Mouse (Mus musculus) cerebellum, postnatal 25 days (tissue): ENCODE measurements around the gene Zfp990.
"Not testable (repeated sequence)": the region's sequence is repeated elsewhere in the genome, so short reads cannot be mapped to it uniquely, and the experiment has no call there.

Source experiments
- DNase-seq, 2 experiments: peaks; one replicate each; pipeline ENCODE4 v3.0.0; 2021; ENCODE audit warnings: mixed read lengths in 2 of 2

Gene Zfp990

GRCm38 (mm10) chr4:145510459-145510858, at the start of gene Zfp990:
TSS of gene Zfp990 (plus strand) at chr4:145510759.
- not testable (repeated sequence) for DNase-seq

DNA sequence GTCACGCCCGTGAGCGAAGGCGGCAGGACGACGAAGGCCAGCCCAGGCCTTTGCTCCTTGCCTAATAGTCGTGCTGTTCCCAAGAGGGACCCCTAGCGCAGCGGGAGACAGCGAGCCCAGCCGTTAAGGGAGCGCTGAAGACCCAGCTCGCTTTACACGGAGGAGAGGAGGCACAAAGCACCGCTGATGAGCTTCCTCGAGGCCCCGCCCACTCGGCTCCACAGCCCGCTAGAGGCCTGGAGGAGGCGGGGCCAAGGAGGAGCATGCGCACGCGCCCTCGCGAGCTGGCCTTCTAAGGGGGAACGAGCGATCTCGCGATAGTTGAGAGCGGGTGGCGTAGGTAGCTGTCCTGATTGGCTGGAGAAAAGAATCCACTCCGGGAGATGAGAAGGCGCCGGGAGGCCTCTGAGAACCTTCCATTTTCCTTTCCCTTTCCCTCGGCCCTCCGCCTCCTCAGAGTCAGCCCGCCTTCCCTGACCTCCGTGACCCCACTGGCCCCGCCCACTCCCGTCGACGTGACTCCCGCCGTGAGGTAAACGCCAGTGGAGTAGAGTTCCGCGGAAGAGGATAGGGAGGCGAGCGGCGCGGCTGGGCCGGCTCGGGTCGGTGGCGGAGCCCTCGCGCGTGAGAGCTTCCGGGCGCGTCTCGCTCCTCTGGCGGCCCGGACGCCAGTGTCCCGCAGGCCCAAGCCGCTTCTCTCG, 46.9 kb upstream of the Zfp990 start:
- not testable (repeated sequence) for DNase-seq

GRCm38 (mm10) chr4:145478128-145478527, 32.4 kb upstream of the Zfp990 start:
- DNase-seq = no peak

- DNase-seq = not testable (repeated sequence)
Measured at GRCm38 (mm10) chr4:145480699-145481098, 29.9 kb upstream of the Zfp990 start.

DNA sequence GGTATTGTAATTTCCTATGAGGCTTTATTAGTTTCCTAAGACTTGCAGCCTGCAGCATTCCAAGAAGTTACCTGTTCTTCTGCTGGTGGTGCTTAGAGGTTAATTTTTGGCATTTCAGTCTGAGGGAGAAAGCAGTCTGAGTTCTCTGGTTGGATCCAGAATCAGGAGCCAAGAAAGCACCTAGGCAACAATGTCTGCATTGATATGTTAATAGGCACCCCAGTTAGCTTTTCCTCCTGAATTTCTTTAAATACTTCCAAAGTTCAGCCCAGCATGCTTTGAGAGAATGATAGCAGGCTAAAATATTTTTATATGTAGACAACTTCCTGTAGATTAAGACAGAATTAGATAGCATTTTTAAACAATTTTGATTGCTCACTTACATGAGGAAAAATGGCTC, 21.2 kb upstream of the Zfp990 start:
- no peak for DNase-seq

DNA sequence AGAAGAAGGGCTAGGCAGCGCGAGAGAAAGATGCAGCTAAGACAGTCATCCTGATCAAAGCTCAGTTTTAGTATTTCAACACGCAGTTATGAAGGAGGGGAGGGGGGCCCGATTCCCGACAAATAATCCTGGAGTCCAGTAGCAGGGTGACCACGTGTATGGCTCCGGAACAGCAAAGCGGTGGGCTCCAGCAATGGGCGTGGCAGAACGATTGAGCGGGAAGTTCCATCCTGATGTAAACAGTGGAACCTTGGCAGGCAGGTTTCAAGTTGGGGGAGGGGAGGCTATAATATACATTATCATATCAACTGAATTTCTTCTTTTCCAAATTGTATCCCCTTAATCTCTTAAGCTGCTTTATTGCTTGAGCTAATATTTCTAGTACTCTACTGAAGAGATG, 18.4 kb upstream of the Zfp990 start:
- DNase-seq = no peak

DNA sequence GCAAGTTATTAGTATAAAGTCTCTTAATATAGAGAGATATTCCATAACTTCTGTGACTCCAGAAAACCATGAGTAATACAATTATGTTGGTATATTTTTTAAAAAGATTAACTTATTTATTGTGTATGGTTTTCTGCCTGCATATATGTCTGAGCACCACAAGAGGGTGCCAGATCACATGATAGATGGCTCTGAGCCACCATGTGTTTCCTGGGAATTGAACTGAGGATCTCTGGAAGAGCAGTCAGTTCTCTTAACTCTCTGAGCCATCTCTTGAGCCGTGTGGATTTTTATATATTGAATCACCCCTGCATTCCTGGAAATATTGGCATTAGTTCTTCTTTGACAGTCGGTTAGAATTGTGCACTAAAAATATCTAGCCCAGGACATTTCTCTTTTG, 17.2 kb upstream of the Zfp990 start:
- DNase-seq = not testable (repeated sequence)

DNA sequence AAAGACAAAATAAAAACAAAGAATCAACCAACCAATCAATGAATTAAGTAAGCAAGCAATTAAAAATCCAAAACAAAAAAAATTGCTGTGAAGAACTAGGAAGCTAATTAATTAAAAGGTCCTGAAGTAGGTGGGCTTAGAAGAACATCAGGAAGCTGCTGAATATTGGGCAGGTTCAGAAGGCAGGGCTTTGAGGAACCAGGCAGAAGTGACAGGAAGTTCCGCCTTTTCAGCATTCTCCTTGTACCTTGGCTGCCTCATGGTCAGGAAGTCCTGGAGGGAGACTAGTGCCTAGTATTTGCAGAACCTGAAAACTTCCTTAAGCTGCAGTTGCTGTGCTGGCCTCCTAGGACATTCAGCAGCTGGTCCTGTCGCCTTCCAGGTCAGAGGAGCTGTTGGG, 4.1 kb downstream of the Zfp990 start:
- DNase-seq = not testable (repeated sequence)

DNA sequence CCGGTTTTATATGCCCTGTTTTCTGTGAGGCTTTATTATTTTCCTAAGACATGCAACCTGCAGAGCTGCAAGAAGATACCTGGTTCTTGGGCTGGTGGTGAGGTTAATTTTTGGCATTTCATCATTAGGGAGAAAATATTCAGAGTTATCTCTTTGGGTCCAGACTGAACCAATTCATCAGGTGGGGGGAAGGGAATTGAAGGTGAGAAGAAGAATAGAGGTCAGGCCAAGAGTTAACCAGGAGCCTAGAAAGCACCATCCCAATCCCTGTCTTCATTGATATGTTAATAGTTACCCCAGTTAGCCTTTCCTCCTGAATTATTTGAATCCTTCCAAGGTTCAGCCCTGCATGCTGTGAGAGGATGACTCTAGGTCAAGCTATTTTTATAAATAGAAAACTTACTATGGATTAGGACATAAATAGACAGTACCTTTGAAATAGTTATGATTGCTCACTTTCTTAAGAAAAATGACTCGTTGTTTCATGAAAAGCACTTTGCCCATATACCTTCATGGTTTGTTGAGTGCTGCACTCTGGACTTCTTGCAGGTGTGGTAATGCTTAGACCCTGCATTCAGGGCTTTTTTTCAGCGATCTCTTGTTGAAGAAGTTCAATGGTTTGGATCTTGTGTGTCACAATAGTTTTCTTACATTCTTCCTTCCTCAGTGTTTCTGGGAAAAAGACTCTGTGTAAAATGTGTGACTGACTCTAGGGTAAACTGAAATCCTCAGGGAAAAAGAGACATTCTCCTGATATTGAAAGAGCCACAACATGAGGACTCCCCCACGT, 5.4 kb downstream of the Zfp990 start:
- not testable (repeated sequence) for DNase-seq

DNA sequence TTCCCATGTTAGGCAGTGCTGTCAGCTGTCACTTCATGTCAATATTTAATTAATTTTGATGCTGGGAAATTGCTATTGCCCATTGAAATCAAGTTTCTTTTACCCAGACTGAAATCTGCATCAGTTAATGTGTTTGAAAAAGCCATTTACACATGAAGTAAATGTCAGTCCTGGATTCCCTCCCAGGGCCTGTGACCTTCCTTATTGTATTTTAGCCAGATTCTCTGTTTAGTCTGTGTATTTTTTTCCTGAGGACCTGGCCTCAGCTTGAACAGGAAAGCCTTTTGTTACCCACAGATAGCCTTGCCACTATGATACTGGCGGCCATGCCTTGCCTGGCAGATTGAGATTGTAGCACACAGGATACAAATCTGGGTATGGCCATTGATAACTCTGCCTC, 6.8 kb downstream of the Zfp990 start:
- not testable (repeated sequence) for DNase-seq

GRCm38 (mm10) chr4:145543861-145544260, 33.3 kb downstream of the Zfp990 start:
- DNase-seq = not testable (repeated sequence)

DNA sequence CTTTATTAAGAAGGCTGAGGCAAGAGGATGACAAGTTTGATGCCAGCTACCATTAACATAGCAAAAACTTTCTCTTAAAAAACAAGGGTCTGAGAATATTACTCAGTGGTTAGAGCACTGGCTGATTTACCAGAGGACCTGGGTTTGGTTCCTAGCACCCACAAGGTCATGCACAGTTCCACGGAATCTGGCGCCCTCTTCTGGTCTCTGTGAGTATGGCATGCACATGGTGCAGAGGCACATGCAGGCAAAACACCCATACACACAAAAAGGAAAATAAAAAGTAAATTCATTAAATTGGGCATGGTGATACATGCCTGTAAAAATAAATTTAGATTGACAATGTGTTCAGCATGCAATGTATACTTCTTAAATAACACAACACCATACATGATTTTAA, 34.5 kb downstream of the Zfp990 start:
- DNase-seq = not testable (repeated sequence)

DNA sequence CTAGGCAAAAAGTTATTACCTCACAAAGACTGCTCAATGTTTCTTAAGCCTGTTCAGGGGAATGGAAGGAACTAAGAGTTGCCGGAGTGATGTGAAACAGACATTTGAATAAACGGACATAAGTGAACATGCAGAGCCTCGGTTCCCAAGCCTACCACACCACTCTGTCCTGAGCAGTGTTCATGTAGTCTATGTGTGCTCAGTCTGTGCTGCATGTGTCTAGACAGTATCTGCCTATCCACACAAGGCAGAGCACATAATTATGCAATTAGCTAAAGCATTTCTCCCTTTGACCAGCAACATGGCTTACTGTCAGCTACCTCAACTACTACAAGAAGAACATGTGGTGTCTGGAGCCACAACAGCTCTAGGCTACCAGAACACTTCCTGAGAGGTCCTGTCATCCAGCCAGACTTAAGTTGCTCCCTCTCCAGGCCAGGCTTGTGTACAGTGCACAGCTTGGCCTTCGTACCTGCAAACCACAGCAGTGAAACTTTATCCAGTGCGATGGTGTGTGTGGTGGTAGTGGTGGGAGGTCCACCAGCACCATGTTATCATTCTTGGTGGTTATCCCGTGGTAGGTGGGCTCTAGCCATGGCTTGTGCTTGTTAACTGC, 35.3 kb downstream of the Zfp990 start:
- not testable (repeated sequence) for DNase-seq

- DNase-seq = not testable (repeated sequence)
Measured at GRCm38 (mm10) chr4:145546477-145546876, 35.9 kb downstream of the Zfp990 start.

DNA sequence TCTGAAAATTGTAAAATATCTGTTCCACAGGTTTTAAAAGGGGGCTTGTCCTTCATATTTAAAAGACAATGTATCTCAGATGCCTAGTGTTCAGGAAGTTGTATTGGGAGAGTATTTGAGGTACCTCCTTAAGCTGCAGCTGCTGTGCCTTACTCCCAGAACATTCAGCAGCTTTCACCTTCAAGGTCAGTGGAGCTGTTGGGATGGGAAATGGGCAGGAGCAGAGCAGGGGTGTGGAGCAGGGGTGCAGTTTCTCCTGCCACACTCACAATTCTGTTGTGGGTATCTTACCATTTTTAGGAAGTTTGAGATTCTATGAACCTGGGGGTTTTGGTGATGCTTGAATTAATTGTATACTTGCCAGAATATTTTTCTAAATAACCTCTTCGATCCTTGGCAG, 46.1 kb downstream of the Zfp990 start:
- no peak for DNase-seq

- DNase-seq = no peak
Measured at GRCm38 (mm10) chr4:145559505-145560099, 49.0 kb downstream of the Zfp990 start.

- no peak for DNase-seq
Measured at GRCm38 (mm10) chr4:145564111-145564821, 53.7 kb downstream of the Zfp990 start.

GRCm38 (mm10) chr4:145570461-145570860, 59.9 kb downstream of the Zfp990 start:
- not testable (repeated sequence) for DNase-seq

DNA sequence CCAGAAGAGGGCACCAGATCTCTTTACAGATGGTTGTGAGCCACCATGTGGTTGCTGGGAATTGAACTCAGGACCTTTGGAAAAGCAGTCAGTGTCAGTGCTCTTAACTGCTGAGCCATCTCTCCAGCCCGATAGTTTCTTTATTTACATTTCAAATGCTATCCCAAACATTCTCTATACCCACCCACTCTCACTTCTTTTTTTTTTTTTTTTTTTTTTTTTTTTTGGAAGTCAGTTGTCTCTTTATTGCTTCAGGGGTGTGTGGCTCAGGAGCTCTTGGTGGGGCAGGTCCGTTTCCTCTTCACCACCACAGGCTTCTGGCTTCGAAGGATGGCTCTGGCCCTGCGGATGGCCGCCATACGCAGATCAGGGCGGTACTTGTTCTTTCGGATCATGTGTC, 66.1 kb downstream of the Zfp990 start:
- DNase-seq = not testable (repeated sequence)

DNA sequence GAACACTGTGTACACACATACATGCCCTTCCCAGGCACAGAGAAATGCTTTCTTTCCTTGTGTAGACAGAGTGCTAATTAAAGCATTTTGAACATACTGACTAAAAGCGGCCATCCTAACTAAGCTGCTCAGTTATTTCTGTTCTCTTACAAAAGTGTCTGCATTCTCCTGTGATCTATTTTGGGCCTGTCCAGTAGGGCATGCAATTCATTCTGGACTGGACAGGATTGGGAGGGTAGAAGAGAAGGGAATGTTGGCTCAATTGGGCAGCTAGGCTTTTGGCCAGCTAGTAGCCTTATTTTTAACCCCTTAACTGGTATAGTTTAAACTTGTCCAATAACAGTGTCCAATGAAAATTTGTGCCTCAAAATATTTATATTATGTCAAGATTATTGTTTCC, 69.8 kb downstream of the Zfp990 start:
- not testable (repeated sequence) for DNase-seq

- not testable (repeated sequence) for DNase-seq
Measured at GRCm38 (mm10) chr4:145585078-145585477, 74.5 kb downstream of the Zfp990 start, which contains the start of gene Gm13212. TSS of gene Gm13212 (plus strand) at chr4:145585166.

GRCm38 (mm10) chr4:145586046-145586445, 75.5 kb downstream of the Zfp990 start:
- not testable (repeated sequence) for DNase-seq
